Mouse (Mus musculus) urinary bladder, postnatal 4 days (tissue): ENCODE measurements around the gene Cnst.

Experiments
- DNase-seq, 2 experiments: peaks; one replicate each; pipeline ENCODE4 v3.0.0; 2021 to 2022; ENCODE audit warnings: low spot score in 2 of 2

The Cnst gene

GRCm38 (mm10) chr1:179545768-179546550 is at the start of gene Cnst, which contains the start of gene Tfb2m:
TSS of gene Cnst (plus strand) at chr1:179546370.
TSS of gene Tfb2m (minus strand) at chr1:179546267.
- peak; percentile 97 for DNase-seq

DNA sequence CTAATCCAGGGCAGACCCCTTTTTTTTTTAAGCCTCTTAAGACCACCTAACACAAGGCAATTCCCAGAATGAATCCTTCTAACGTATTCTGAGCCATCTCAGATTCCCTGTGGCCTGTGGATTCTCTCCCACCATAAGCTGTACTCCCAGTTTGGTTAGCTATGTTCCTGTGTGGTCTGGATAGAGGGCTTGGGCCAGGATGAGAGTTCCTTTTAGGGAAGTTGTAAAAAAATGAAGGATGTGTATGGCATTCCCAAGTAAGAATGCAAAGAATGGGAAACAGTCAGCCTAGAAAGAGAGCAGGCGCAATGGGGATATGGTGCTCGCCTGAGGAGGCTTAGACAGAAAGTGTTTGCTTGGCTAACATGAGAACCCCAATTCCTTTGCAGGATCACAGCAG is 46.9 kb upstream of the Cnst start:
- DNase-seq, result no peak

GRCm38 (mm10) chr1:179502565-179502964 is 43.6 kb upstream of the Cnst start:
- no peak for DNase-seq

GRCm38 (mm10) chr1:179506530-179507315 is 39.4 kb upstream of the Cnst start:
- no peak for DNase-seq

DNA sequence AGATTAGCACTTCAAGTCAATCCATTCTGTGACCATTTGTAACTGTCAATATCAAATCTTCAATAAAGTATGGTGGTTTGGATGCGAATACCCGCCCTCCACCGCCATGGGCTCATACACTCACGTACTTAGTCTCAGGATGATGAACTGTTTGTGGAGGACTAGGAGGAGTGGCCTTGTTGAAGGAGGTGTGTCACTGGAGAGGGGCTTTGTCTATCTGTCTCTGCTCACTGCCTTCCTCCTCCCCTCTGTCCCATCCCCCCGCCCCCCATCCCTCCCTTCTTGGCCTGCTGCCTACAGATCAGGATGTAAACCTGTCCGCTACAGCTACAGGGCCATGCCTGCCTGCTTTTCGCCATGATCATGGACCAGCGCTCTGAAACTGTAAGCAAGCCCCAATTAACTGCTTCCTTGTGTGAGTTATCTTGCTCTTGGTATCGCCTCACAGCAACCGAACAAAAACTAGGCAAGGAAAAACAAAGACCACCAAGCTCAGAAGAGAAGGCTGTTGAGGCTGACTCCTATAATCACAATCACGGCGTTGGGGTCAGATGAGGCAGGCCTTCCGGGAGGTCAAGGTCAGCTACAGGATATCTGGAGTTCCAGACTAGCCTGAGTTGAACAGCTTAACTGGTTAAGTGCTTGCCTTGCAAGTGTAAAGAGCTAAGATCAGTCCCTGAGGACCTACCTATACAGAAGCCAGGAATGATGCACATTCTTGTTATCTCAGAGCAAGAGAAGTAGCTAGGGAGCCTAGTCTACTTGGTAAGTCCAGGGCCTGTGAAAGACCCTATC is 35.4 kb upstream of the Cnst start:
- no peak for DNase-seq

GRCm38 (mm10) chr1:179511895-179512294 is 34.3 kb upstream of the Cnst start:
- DNase-seq, result no peak

GRCm38 (mm10) chr1:179516941-179517712 is 29.0 kb upstream of the Cnst start:
- no peak for DNase-seq

DNA sequence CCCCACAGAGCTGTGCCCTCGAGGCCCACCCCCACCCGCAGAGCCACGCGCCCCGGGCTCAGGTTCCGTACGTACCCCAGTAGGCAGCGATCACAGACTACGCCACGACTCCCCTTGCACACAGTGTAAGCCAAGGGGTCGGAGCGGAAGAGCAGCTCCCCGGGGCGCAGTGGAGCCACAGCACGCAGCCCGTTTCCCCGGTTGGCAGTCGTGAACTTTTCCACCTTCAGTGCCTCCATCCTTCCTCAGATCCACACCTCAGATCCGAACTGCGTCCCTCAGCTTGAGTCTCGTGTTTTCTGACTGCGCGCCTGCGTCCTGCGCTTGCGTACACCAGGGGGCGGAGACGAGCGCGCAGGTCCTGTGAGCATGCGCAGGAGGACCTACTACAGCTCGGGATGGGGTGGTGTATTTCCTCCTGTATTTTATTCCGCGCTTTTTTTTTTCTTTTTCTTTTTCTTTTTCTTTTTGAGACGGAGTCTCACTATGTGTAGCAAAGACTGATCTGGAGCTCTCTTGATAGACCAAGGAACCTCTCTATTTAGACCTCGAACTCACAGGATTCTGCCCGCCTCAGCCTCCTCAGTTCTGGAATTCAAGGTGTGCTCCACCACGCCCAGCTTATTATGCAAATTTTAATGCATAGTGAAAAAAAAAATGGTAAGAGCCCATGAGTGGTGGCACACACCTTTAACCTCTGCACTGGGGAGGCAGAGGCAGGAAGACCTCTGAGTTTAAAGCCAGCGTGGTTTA is 28.3 kb upstream of the Cnst start, which contains the start of gene Smyd3:
Gene Smyd3, minus strand, starts transcription at position 329 of the 753 bp plus-strand sequence.
- peak; percentile 72 to 85 for DNase-seq

- no peak for DNase-seq
Observed at GRCm38 (mm10) chr1:179519901-179520300, 26.3 kb upstream of the Cnst start.

- DNase-seq, result no peak
Observed at GRCm38 (mm10) chr1:179539054-179539453, 7.1 kb upstream of the Cnst start.

- DNase-seq, result no peak
Observed at GRCm38 (mm10) chr1:179539887-179540286, 6.3 kb upstream of the Cnst start.

GRCm38 (mm10) chr1:179541502-179541901 is 4.7 kb upstream of the Cnst start:
- DNase-seq, result no peak

DNA sequence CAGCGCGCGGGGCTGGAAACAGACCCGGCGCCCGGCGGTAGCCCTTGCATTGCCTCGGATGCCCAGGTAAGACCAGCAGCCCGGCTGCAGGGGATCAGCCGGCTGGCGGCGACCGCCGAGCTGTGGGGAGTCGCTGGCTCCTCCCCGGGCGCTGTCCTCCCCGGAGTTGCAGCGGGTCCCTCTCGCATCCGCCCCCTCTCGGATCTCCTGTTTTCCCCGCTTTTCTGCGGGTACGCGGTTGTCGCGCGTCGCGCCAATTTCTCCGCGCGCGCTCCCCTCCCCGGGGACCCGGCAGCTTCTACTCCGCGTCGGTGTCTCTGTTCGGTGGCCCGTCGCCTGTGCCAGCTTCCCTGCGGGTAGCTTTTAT is 364 bp downstream of the Cnst start:
- no peak for DNase-seq

DNA sequence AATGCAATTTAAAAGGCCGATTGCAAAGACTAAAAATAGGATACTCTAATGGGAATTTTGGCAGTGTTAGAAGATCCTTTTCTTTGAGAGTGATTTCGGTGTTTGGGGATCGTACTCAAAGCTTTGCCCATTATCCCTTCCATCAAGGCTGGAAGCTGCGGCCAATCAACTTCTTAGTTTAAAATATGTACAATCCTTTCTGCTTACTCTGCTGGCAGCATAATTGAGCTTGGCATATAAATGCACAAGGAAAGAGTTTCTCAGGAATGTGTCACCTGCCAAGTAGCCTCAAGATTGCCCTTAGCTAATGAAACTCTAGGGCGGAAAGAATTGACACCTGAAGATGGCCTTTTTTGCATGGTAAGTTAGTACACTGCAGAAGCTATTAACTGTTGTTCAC is 1.0 kb downstream of the Cnst start:
- no peak for DNase-seq

DNA sequence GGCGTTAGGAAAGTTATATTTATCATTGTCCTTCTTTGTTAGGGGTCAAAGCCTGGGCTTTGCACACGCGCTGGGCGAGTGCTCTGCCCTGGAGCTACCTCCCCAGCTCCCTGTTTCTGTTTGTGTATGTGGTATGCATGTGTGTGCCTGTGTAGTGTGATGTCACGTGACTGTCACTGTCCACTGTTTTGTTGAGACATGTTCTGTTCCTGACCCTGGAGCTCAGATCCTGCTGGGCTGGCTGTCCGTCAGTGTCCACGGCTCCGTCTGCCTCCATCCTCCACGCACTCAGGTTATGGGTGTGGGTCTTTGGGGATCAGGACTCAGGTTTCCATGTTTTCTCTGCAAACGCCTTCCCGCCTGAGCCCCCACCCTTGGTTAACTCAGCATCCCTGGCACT is 2.0 kb downstream of the Cnst start:
- DNase-seq, result no peak

- no peak for DNase-seq
Observed at GRCm38 (mm10) chr1:179548996-179549752, 3.0 kb downstream of the Cnst start.

- DNase-seq, result no peak
Observed at GRCm38 (mm10) chr1:179551336-179551735, 5.2 kb downstream of the Cnst start.

- no peak for DNase-seq
Observed at GRCm38 (mm10) chr1:179551921-179552320, 5.8 kb downstream of the Cnst start.

- no peak for DNase-seq
Observed at GRCm38 (mm10) chr1:179552751-179553150, 6.6 kb downstream of the Cnst start.
